Mouse (Mus musculus) E14TG2a.4 (cell line): ENCODE measurements around the gene Pip5kl1.
A peak's percentile ranks its signal among the peaks of the same experiment; 100 is the strongest.

Source experiments
- H3K27me3 ChIP-seq: 2 replicates; pipeline ENCODE4 v1.6.1; 2014; ENCODE audit warnings: low read length, control low read depth; ENCODE audit not compliant: insufficient read depth
- H3K36me3 ChIP-seq: 2 replicates; pipeline ENCODE4 v1.6.1; 2014; ENCODE audit warnings: low read length, control low read depth; ENCODE audit not compliant: insufficient read depth
- H3K4me1 ChIP-seq: replicated peaks from 2 replicates; pipeline ENCODE4 v1.6.1; 2014; ENCODE audit warnings: low read depth, low read length, control low read depth
- H3K4me3 ChIP-seq: replicated peaks from 2 replicates; pipeline ENCODE4 v1.5.1; 2014; ENCODE audit warnings: mild to moderate bottlenecking, low read length
- H3K9me3 ChIP-seq: 2 replicates; pipeline ENCODE4 v1.6.1; 2014; ENCODE audit warnings: low read length, control low read depth
- CTCF ChIP-seq: conservative IDR thresholded peaks from 2 replicates; pipeline ENCODE4 v1.5.1; 2014; ENCODE audit warnings: low read length
- NANOG ChIP-seq: IDR thresholded peaks from 2 replicates; pipeline ENCODE4 v1.6.1; 2014; ENCODE audit warnings: borderline replicate concordance, low read length, mixed read lengths
- POU5F1 ChIP-seq: IDR thresholded peaks from 2 replicates; pipeline ENCODE4 v1.6.1; 2014; ENCODE audit warnings: low read length, borderline replicate concordance

The Pip5kl1 gene

DNA sequence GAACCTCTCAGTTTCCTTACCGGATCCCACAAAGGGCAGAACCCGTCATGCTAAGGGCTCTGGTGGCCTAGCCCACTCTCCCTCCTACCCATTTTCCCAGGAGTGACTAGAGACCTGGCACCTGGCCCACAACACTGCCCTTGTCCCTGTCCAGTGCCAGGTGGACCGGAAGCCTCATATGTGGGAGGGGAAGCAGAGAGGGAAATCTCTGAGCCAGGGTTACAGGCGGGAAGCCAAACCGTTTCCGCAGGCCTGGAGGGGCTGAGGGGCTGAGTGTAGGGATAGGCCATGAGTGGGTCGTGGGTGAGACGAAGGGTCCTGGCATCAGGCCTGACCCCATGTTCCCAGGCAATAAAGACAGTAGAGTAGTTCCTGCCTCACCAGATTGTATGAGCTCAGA lies 23.9 kb downstream of the Pip5kl1 start:
- Histone ChIP-seq H3K9me3 (no peaks in the 10 kb centered on the region), H3K4me1 (peaks cover 52% of the 10 kb centered on the region), H3K27me3 (no peaks in the 10 kb centered on the region), H3K36me3 (peaks cover 25% of the 10 kb centered on the region), H3K4me3 (no peak overlapping the region)
- TF ChIP-seq NANOG = no peak
- no peak for TF ChIP-seq CTCF
- no peak for TF ChIP-seq POU5F1

DNA sequence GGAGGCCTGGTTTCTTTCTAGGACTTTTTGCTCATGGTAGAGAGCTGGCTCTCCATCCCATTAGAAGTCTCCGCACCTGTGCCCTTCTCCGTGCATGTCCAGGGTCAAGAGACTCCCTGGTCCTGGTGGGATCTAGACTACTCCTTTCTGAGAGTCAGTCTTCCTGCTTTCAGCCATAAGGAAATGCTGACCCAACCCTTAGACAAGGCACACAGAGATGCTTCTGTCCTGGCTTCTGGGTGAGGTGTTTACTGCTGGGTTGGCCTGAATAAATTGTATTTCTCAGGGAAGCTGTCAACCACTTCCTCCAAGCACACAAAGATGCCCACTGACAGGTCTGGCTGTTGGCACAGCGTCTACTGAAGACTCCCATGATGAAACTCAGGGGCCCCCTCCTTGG lies 24.8 kb downstream of the Pip5kl1 start, which contains the start of gene St6galnac6:
TSS of gene St6galnac6 (plus strand) at position 301 of the 400 bp plus-strand sequence.
- TF ChIP-seq NANOG (no peak), CTCF (no peak), POU5F1 (no peak)
- Histone ChIP-seq H3K4me1 (peaks cover 45% of the 10 kb centered on the region), H3K36me3 (peaks cover 25% of the 10 kb centered on the region), H3K4me3 (no peak within 1 kb of the TSS), H3K27me3 (no peaks in the 10 kb centered on the region), H3K9me3 (no peaks in the 10 kb centered on the region)

DNA sequence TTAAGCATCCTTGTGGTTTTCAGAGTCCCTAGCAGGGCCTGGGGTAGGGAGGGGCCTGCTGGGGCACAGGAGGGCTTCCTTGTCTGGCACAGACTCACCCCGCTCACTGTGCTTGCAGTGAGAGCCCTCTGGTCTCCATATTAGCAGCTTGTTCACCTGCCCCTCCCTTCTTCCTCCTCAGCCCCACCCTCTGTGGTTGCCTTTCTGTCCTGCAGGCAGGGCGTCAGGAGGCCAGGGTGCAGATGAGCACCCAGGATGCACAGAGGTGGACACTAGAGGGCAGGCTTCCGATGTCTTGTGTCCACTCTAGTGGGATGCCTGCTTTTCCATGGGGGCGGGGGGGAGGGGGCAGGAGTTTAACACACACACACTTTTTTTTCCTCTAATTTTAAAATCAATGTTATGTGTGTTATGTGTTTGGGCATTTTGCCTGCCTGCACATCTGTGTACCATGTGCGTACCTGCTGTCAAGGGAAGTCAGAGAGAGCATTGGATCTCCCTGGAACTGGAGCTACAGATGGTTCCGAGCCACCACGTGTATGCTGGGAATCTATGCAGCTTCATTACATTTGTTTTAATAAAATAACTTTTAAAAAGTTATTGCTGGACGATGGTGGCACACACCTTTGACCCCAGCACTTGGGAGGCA lies 26.9 kb downstream of the Pip5kl1 start:
- TF ChIP-seq NANOG (no peak), CTCF (peak; percentile 10; the same call in 1 of the 2 replicates)
- Histone ChIP-seq H3K4me1 (peaks cover 46% of the 10 kb centered on the region), H3K27me3 (no peaks in the 10 kb centered on the region)

DNA sequence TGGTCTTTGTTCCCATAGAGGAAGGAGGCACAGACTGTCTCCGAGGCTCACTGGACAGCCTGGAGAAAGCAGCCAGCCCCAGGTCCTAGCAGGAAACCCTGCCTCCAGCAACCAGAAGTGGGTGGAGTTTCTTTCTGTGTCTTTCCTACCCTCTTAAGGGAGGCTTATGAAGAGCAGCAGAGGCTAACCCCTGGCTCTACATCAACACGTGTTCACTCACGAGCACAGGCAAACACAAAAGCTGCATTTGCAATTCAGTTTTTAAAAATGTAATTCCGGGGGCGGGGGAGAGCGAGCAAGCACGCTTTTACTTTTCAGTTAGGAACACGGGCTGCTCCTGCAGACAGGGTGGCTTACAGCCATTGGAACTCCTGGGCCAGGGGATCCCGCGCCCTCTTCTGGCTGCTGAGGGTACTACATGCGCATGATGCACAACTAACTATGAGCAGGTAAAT lies 28.0 kb downstream of the Pip5kl1 start:
- no peaks in the 10 kb centered on the region for H3K9me3 ChIP-seq
- peak overlapping the region; percentile 72 for H3K4me3 ChIP-seq
- no peaks in the 10 kb centered on the region for H3K27me3 ChIP-seq
- TF ChIP-seq POU5F1 (no peak), CTCF (peak; percentile 95), NANOG (no peak)
- H3K36me3 ChIP-seq = peaks cover 7% of the 10 kb centered on the region
- H3K4me1 ChIP-seq = peaks cover 42% of the 10 kb centered on the region

More for the DNA sequence above, 26.9 kb downstream of the Pip5kl1 start:
- Histone ChIP-seq H3K9me3 (no peaks in the 10 kb centered on the region), H3K4me3 (no peak overlapping the region), H3K36me3 (peaks cover 16% of the 10 kb centered on the region)

GRCm38 (mm10) chr2:32604631-32605030 lies 30.0 kb downstream of the Pip5kl1 start:
- no peak for TF ChIP-seq POU5F1
- no peak for TF ChIP-seq NANOG
- no peak for TF ChIP-seq CTCF
- H3K9me3 ChIP-seq = no peaks in the 10 kb centered on the region
- peaks cover 60% of the 10 kb centered on the region for H3K4me1 ChIP-seq
- H3K27me3 ChIP-seq = no peaks in the 10 kb centered on the region
- H3K4me3 ChIP-seq = no peak overlapping the region
- 0 out of 2 replicates have a peak, but pooled peaks cover 3% of the 10 kb centered on the region for H3K36me3 ChIP-seq

- TF ChIP-seq CTCF = peak; percentile 87
- TF ChIP-seq NANOG = no peak
- H3K4me1 ChIP-seq = peaks cover 74% of the 10 kb centered on the region
- H3K27me3 ChIP-seq = no peaks in the 10 kb centered on the region
- H3K9me3 ChIP-seq = no peaks in the 10 kb centered on the region
- 0 out of 2 replicates have a peak, but pooled peaks cover 3% of the 10 kb centered on the region for H3K36me3 ChIP-seq
- peak overlapping the region; percentile 97 for H3K4me3 ChIP-seq
Measured at GRCm38 (mm10) chr2:32606161-32607142, 31.9 kb downstream of the Pip5kl1 start.

DNA sequence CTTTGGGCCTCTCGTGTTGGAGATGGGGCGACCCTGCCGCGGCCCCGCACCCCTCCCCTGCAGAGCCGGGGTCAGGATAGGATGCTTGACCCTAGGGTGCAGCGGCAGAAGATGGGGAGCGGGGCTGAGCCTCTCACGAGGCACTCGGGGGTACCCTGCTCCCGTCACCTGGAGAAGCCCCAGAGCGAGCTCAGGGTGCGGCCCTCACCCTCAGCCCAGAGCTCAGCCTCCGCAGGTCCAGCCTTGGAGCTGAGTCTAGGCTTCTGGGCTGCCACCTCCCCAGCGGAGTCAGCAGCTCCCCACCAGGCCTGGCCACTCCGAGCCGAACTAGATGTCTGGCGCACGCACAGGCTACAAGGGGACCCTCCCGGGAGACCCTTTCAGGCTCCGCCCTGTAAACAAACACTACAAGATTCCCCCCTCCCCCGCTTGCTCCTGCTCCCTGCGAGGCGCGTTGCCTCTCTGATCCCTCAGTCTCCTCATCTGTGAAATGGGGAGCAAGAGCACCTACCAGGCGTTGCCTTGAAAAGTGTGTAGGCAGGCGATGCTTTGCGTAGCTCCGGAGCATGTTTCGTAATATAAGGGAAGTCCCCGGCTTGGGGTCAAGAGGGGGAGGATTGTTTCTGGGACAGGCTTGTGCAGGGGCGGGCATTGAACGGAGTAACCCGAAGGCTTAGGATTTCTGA lies 32.8 kb downstream of the Pip5kl1 start:
- peaks cover 72% of the 10 kb centered on the region for H3K4me1 ChIP-seq
- no peaks in the 10 kb centered on the region for H3K27me3 ChIP-seq
- peak overlapping the region; percentile 97 for H3K4me3 ChIP-seq
- TF ChIP-seq POU5F1 (no peak), NANOG (no peak), CTCF (no peak)
- no peaks in the 10 kb centered on the region for H3K9me3 ChIP-seq
- H3K36me3 ChIP-seq = 0 out of 2 replicates have a peak, but pooled peaks cover 3% of the 10 kb centered on the region
